Mouse (Mus musculus) T-cell, adult 2 months (primary cell): ENCODE results near the gene Gnai2.

ENCODE experiments used
- DNase-seq: peaks from one replicate; pipeline ENCODE4 v3.0.0; 2022; ENCODE audit warnings: low spot score

Gene Gnai2

GRCm38 (mm10) chr9:107658096-107658495 is 22.9 kb upstream of the Gnai2 start:
- DNase-seq: no peak

GRCm38 (mm10) chr9:107657144-107657543 is 22.0 kb upstream of the Gnai2 start:
- no peak for DNase-seq

- no peak for DNase-seq
These were observed 19.4 kb upstream of the Gnai2 start for GRCm38 (mm10) chr9:107654585-107654984.

DNA sequence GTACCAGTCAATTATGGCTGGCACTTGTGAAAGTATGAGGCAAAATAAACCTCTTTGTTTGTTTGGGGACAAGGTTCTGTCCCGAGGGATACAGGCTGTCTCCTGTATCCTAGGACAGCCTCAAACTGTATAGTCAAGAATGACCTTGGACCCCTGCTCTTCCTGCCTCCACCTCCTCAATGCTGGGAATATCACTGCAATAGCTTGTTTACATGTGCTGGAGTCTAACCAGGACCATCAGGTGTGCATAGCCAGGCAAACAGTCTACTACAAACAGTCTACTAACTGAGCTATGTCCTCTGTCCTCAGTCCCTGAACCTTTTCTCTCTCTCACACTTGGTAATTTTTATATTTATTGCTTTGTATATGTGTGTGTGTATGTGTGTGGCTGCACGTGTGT is 18.3 kb upstream of the Gnai2 start:
- DNase-seq: no peak

DNA sequence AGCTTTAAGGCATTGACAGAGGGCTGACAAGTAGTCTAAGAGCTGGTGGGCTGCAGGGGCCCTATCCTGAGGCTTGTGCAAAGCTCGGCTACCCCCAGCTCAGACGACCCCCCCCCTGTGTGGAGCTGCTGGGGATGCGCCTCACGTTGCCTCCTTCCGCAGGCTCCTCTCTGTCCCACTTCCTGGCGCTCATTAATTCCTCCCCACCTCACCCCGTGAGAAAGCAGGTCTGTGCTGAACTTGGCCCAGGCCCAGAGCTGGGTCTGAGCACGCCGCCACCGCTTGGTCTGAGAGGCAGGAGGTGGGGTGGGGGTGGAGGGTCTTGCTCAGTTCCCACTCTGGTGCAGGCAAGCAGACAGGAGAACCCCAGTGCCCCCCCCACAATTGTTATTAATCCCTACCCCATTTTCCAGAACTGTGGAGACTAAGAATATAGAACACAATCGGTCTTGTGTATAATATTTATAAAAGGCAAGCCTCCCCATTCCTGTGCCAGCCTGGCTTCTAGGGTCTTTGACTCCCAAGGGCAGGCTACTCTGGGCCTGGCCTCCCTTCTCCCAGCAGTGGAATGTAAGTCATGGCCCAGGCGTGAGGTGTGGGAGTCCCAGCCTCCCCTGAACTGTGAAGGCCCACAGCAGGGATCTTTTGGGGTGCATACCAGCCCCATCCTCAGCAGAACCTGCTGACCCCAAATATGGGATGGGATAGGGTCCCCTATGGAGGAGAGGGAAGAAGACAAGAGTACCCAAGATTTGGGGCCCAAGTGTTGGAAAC is 15.7 kb upstream of the Gnai2 start:
- DNase-seq: no peak

- DNase-seq: no peak
These were observed 15.1 kb upstream of the Gnai2 start for GRCm38 (mm10) chr9:107650225-107650624.

GRCm38 (mm10) chr9:107648767-107649166 is 13.6 kb upstream of the Gnai2 start:
- DNase-seq: no peak

DNA sequence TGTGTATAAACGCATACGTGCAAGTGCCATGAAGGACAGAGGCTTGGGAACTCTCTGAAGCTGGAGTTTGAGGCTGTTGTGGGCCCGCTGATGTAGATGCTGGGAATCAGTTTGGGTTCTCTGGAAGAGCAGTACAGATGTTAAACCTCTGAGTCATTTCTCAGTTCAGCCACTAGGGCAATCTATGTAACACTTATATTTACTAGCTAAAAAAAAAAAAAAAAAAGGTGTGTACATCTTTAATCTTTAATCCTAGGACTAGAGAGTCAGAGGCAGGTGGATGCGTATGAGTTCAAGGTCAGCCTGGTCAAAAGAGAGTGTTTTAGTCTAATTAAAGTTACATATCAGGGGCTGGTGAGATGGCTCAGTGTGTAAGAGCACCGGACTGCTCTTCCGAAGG is 11.8 kb upstream of the Gnai2 start:
- DNase-seq: no peak

- peak; percentile 73 for DNase-seq
These were observed 10.4 kb upstream of the Gnai2 start for GRCm38 (mm10) chr9:107645577-107645976.

- DNase-seq: no peak
These were observed 10.0 kb upstream of the Gnai2 start for GRCm38 (mm10) chr9:107645153-107645510.

- DNase-seq: peak; percentile 90
These were observed 9.5 kb upstream of the Gnai2 start for GRCm38 (mm10) chr9:107644495-107645152.

- DNase-seq: no peak
These were observed 8.5 kb upstream of the Gnai2 start for GRCm38 (mm10) chr9:107643544-107644214.

- no peak for DNase-seq
These were observed 6.5 kb upstream of the Gnai2 start for GRCm38 (mm10) chr9:107641666-107642065.

DNA sequence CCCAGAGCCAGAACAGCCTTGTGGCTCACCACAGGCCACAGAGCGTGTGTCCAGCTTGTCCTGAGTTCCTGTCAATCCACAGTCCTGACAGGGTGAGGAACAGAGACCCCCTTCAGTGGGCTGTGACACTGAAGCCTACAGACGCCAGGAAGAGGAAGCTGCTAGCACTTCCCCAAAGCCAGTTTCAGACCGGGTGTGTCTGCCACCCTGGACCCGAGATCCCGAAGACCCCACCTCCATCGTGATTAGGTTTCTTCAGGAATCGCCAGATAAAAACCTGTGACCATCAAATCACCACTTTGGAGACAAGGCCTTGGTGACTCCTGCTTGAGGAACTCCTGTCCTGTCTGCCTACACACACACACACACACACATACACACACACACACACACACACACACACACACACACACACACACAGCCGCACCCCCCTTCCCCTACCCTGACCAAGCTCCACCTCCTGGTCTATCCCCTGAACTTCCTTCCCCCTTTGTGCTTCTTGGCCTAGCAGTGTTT is 5.1 kb upstream of the Gnai2 start:
- DNase-seq: peak; percentile 57

- DNase-seq: no peak
These were observed 1.9 kb upstream of the Gnai2 start for GRCm38 (mm10) chr9:107637070-107637469.

- DNase-seq: no peak
These were observed 525 bp downstream of the Gnai2 start for GRCm38 (mm10) chr9:107634406-107635278.

GRCm38 (mm10) chr9:107633661-107634405 is 1.3 kb downstream of the Gnai2 start:
- DNase-seq: no peak

- peak; percentile 90 for DNase-seq
These were observed 2.0 kb downstream of the Gnai2 start for GRCm38 (mm10) chr9:107633091-107633660.

DNA sequence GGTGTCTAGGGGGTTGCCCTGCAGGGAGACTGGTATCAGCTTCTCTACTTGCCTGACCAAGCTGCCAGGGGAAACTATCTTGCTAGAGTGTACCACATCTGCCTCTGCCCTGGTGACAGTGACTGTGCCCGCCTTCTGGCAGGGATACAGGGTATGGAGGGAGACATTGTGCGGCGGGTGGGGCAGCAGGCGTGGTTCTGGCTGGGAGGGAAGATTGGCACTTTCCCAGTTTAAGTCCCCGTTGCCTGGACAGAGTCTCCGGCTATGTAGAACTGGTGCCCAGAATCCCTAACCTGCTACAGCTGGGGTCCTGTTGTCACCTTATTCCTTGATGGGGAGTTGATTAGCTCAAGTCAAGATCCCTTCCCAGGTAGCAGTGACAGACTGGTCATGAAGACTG is 2.7 kb downstream of the Gnai2 start:
- DNase-seq: no peak

- DNase-seq: no peak
These were observed 3.3 kb downstream of the Gnai2 start for GRCm38 (mm10) chr9:107631861-107632260.

- no peak for DNase-seq
These were observed 3.8 kb downstream of the Gnai2 start for GRCm38 (mm10) chr9:107631311-107631826.
